Mouse (Mus musculus) c-Kit-positive CD71-negative TER-119-negative erythroid progenitor cells, embryonic 14.5 days (primary cell): ENCODE measurements around the gene Gm5108.

Experiments used
- DNase-seq: peaks from one replicate; pipeline ENCODE4 v3.0.0-alpha.2; 2013; ENCODE audit warnings: low read depth

Gm5108 gene

DNA sequence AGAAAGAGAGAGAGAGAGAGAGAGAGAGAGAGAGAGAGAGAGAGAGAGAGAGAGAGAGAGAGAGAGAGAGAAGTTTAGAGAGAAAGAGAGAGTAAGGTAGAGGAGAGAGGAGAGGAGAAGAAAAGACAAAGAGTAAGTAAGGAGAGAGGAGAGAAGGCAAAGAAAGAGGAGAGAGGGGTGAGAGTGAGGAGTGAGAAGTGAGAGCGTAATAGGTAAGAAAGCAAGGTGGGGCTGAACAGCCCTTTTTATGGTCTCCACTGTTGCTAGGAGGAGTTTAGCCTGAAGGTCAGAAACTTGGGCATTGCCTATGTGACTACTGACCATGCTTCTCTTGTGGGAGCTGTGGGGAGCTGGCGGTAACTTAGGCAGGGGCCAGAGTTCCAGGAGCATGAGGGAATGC, at the start of gene Gm5108:
Gene Gm5108 (plus strand): TSS at position 301 of the 400 bp plus-strand sequence.
- DNase-seq: no peak

DNA sequence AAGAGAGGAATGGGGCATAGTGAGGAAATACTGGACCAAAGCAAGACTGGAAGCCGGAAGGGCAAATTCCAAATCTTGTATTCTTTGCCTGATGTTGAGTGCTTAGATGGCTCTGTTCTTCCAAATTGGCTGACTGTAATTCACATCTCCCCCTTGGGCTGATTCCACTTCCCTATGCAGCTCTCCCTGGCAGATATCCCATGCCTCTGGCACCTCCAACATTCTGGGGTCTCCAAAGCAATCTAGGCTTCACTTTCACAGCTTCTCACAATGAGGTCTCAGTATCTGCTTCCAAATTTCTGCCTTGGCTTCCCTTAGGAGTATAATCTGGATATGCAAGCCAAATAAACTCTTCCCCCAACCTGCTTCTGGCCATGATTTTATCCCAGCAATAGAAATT, 42.5 kb upstream of the Gm5108 start:
- no peak for DNase-seq

DNA sequence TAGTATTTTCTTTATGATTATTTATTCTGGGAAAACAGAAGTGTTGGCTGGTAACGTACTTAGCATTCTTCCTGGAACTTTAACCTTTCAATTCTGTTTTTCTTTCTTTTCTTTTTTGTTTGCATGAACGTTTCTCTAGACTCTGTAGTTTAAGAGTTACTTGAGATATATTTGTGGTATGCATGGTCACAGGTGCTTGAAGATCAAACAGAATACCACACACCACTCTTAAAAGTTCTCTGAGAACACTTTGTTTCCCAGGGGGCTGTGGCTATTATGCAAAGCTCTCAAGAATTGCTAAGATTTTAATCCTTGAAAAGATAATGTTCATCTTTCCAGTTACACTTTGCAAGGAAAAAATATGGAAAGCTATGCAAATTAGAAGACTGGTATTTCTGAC, 36.9 kb upstream of the Gm5108 start:
- no peak for DNase-seq

DNA sequence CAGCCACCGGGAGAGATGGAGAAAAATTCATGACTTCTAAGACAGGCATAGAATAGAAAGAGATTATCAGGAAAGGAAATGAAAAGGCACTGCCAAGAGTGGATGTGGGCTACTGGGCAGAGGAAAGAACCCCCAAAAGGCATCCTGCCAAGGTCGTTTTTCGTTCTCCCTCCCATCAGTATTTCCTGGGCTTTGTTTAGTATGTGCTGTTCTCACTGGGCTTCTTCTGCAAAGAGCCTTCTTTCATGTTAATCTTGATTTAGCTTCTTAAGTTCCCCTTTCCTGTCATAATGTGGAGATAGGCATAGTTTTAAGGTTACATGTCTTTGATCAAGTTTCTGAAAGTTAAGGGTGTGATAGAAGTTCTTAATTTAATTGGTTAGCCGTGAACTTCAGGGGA, 10.9 kb upstream of the Gm5108 start:
- DNase-seq: no peak

DNA sequence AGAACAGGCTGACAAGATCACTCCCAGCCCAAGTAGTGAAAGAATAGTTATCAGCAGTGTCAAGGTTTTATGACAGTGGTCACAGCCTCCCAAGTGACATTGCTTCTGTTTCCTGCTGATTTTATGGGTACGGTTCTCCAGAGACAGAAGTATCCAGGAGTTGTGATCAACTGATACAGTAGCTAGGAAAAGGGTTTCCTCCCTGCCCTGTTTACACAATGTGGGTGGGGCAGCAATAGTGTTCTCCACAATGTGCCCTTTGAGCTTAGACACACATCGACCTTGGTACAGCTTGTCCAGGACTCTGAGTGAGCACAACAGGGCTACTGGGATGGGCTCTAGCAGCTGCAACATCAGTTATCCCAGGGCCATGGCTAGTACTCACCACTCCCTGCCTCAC, 9.8 kb upstream of the Gm5108 start:
- peak; percentile 5 for DNase-seq

DNA sequence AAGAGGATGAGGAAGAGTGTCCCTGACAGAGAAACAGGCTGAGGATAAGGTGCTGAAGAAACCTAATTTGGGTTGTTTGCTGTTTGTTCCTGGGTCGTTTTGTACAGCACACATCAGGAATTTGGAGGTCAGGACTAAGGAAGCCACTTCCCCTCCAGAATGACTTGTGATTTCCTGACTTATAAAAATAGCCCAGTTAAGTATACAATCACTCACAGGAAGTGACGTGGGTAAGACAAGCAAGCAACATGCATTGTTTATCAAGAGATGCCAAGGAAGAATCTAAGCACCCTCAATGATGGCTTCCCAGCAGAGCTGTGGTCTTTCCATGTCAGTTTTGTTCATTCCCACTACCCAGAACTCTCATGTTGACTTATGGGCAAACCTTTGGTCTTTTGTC, 1.7 kb downstream of the Gm5108 start:
- DNase-seq: no peak

DNA sequence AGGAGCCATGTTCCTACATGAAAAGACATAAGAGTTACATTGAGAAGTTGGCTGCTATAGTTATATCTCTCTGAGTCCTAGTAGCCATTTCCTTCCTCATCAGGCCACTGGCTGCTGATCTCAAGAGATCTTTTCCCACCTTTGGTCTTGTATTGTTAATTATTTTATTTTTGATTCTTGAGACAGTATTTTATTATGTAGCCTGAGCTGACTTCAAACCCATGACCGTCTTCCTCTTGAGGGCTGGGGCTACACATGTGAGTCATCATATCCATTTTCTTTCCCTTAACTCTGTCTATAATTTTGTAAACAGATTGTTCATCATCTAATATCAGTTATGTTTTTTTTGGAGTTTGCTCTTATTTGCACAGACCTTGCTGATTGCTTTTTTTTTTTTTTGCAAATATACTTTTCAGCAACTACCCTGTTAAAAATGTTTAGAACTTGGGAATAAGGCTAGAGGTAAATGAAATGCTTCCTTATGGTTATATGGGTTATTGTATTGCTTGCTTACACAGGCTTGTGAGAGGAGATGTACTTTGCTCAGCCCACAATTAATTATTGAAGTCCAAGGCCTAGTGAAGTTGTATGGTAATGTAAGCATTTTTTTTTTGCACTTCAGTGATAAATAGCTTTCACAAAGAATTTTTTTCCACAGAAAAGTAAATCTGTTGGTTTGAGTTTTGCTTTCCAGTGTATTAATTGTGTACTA, 2.8 kb downstream of the Gm5108 start:
- no peak for DNase-seq

DNA sequence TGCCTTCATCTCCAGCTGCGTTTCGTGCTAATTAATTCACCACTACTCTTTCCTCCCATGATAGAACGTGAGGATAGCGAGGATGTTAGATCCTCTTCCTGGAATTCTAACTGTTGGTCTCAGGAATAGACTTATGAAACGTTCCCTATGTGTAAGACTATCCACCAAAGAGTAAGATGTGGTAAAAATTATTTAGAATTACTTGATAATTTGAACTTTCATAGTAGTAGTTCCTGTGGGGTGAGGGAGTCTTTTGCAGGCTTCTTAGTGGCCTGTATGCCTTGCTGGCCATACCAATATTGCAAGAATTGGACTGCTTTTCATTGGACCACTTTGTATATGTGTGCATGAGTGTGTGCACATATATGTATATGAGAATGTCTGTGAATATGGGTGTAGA, 4.9 kb downstream of the Gm5108 start, which contains the start of gene Gm21905:
Gene Gm21905 (minus strand): TSS at position 101 of the 400 bp plus-strand sequence.
- DNase-seq: no peak

DNA sequence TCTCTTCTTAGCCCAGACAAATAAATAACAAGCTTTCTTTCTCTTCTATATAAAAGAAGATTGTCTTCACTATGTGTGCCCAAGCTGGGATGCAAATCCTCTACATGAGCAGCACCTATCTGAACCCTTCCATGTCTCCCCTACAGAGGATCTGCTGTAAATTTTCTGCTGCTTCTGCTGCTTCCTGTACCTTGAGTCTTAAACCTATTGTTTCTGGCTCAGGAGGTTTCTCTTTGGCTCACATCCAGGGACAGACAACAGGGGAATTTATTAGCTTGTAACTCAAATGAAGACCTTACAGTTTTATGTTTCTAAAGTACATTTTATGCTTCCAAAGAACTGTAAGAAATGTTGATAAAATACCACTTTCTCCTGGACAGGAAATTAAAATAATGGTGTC, 5.5 kb downstream of the Gm5108 start:
- DNase-seq: no peak

DNA sequence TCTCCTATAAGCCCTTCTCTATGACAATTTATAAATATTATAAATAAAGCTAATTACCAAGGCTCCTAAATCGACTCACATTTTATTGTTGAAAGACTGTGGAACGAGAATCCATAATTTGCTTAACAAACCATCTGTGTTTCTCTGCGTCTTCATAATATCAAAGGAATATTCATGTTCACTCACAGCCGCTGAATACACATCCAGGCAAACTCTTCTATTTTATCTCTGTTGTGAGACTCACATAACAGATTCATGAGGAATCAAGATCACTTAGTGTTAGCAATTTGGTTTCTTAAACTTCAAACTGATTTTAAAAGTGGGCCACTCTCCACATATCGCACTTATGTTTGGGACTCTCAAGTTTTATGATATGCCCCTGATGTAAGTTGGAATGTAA, 6.6 kb downstream of the Gm5108 start:
- no peak for DNase-seq

DNA sequence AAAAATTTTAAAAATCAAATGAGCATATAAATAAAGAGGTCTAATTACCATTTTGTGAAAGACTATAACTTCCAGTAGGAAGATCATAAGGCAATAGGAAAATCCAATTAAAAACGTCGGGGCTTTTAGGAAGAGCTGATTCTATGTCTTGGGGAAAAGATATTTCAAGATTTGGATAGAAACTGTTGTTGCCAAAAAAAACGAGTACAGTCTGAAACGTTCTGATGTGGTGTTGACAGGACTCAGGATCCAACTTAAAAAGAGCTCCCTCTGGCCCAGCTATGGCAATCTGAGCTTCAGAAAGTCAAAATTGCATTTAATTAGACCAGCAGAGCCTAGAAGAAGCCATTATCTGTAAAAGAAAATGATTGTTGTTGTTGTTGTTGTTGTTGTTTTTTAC, 12.6 kb downstream of the Gm5108 start:
- no peak for DNase-seq

DNA sequence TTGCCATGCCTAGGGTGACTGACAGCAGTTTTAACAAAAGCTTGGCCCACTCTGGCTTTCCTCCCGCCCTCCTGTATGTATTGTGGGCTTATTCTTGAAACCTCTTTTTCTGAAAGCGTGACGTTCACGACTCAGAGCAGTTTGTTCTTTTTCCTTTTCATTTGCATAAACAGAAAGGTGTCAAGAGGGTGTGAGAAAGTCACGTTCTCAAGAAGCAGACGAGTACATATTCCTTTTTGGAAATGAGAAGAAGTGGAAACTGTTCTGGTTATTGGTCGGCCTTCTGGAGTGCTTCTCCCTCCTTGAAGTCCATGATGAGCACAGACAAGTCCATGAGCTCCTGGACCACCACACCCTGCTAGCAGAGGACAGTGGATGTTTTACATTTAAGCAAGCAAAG, 14.0 kb downstream of the Gm5108 start:
- DNase-seq: no peak

DNA sequence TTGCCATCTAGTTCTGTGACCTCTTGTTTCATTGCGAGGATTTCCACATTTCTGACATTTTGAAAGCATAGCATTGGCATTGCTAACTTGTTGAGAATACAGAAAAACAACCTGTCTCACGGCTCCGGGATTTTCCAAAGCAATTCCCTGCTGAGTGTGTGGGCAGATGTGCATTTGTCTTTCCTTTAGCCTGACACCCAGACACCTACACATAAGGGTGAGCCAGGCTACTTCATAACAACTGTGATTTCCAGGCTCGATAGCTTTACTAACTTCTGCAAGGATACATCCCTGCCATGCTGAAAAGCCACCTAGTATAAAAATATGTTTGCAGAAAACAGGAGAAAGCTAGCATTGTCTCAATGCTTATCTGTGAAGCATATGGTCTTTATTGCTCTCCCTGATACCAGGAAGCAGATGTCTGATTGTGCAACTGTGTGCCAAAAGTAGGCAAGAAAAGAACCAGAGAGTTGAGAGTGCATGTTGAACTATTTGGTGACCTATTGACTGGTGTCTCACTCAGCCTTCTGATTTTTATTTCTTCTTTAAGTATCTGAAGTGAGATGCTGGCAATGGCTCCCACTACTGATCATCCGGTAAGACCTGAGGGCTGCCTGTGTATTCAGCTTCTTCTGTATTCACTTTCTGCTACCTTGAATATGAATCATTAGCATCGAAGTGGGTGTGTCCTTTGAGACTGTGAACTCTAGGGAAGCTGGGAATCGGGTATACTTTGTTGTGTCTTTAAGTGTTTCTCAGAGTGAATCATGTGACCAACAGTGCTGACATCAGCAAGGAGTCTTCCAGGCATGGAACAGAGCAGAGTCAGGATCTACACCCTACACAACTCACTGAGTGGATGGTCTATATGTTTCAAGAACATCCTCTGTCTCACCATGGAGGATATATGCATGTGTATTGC, 20.5 kb downstream of the Gm5108 start:
- no peak for DNase-seq

DNA sequence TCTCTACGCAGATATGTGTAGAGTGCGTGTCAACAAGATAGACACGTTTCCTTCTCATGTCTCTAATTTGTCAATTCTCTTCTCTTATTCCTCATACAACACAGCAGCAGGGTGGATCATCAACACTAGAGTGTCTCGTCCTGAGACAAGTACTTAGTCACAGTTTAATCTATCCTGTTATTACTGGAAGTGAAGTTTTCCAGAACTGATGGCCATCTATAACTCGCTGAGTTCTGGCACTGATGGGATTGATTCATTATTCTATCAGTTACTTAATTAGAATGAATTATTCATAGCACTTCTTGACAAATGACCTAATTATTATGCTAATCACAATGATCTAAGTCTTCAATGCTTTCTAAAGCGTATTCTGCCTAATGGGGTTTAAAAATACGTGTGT, 28.1 kb downstream of the Gm5108 start:
- DNase-seq: no peak

DNA sequence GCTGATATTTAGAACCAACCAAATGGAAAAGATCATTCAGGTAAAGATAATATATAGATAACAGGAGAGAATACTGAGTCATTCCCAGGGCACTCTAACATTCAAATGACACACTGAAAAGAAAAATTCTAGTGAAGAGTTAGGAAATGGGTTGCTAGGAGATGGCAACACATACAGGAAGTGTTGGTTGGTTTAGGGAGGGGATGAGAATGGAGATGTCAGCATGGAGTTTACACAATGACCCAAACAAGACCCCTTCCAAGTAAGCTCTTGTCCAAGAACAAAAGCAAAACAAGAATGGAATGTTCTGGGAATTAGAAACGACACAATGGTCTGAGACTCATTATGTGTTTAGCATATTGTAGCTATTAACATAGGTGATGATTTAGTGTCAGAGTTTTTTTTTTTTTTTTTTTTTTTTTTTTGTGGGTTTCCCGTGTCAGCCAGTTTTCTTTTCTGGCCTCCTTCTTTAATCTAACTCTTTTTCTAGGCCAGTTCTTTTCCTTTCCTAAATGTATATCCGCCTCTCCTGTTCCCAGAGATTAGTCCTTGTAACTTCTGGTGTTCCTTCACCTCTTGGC, 40.6 kb downstream of the Gm5108 start:
- DNase-seq: no peak

DNA sequence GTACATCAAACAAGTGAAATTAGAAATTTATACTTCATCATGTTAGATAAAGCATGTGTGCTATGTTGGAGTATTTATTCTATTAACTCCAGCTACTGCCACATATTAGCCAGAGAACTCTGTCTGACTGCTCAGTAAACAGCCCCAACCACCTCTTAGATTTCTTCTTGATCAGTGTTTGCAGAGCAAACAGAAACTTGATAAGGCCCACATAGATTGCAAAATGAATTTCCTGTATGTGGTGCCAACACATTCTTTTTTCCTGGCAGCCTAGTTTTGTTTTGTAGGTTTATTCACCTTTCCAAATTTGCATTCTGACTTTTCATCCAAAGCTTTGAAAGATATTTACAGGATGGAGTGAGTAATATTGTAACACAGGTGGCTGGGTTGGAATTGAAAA, 49.0 kb downstream of the Gm5108 start:
- no peak for DNase-seq

DNA sequence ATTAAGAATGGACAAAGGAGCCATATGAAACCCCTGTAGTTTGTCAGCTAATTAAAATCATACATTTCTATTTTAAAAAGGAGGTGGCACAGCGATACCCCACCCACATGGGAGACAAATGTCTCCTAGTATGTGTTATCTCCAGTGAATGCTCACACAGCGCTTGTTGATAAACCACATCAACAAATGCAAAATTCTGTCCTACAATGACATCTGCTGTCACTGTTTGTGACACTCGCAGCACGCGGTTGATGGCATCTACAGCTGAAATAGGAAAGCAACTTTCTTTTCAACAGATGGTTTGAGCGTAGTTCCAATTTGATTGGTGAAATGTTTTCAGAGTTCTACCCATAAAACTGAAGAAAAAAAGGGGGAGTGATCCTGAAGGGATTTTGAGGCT, 61.1 kb downstream of the Gm5108 start:
- DNase-seq: no peak

DNA sequence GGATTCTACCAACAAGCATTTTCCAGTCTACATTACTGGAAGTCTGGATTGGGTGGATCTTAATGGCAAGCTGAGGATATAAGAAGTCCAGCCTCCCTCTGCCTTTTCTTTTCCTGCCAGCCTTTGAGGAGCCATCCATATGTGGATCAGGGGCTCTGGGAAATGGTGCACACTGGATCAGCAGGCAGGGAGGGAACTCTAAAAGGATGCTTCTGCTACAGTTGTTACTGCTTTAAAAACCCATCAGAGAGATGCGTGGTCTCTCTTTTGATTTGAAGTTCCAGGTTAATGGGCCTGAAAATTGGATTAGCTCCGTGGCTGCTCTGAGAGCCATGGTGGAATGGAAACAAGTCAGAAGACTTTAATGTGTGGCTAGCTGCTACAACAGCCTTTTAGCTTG, 62.4 kb downstream of the Gm5108 start:
- DNase-seq: no peak

DNA sequence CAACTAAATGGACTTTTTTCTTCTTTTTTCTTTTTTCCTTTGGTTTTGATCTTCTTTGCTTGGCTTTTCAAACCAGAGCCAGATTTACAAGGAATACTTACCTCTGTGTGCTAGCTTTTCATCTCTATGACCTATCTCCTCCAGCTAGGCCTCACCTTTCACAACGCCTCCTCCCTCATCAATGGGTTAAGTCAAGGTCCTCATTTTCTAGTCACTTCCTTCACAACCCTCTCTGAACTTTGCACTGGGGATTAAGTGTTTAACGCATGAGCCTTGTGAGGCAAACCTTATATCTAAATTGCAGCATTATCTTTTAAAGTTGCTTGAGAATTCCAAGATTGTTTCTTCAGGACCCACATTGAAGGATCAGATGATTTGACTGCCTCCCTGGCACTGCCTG, 63.0 kb downstream of the Gm5108 start:
- DNase-seq: no peak

DNA sequence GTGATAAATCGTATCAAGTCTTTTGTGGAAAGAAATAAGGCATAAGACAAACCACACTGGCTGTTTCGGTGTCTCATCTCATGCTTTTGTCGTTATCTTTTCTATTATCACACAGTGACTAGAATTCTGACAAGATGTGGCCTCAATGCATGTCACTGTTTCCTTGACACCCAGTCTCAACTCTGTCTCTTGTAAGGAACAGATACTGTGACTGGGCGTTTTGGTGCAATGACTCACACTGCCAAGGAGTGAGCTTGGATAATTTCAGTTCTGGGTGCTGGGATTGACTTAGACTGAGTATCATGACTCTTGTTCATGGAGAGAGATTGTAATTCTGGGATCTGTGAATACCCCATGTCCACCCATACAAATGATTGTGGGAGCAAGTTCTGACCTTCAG, 65.6 kb downstream of the Gm5108 start:
- DNase-seq: no peak

DNA sequence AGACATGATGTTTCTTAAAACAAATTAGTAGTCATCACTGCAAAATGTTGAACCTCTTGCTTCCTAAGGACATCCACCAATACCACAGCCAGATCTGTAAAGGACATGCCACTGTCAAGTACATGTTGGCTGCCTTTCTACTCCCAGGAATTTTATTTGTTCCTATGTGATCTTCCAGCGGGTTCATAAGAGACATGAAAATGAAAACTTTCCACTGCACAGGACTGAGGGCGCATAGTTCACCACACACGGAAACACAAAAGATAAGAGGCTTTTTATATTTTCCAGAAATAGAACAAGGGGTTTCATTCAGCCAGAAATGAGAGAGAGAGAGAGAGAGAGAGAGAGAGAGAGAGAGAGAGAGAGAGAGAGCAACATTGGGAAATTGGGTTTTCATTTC, 70.1 kb downstream of the Gm5108 start:
- DNase-seq: no peak

DNA sequence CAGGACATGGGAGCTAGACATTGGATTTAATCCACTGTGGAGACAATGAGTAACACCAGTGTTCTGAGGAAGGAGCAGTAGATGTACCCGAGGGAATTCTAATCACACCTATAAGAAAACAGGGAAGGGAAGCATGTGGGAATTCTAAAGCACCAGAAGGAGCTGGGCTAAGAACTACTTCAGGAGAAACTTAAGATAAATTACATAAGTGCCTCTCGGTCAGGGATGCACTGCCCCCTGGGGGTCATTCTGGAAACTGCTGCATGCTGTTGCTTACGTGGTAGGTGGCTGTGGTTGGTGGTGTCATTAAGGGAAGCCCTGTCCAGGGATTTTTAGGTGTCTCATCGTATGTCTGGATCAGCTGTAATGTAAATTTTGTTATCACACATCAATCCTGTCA, 71.1 kb downstream of the Gm5108 start:
- peak; percentile 56 for DNase-seq

DNA sequence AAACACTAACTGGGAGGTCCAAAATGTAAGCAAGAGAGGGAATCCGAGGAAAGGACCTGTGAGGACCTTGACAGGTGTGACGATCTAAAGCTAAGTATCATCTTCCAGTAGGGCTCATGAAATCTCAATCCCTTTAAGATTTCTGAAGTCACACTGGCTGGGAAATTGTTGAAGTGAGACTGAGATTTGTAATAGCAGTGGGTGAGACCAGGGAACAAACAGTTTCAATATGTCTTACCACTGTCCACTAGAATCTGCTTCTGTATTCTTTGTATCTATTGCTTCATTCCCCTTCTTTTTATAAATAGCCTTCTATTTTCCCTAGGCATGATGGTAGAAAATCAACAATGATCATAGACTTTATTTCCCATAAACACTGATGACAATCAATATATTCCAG, 79.4 kb downstream of the Gm5108 start:
- DNase-seq: no peak
